Mouse (Mus musculus) limb, embryonic 12.5 days (tissue): ENCODE results near the gene Bex6. TPM values are rescaled to one million over a fixed set of nuclear protein-coding genes. Genes with fewer than 3 reads are reported as not detected.
"Not testable (repeated sequence)": the region's sequence is repeated elsewhere in the genome, so short reads cannot be mapped to it uniquely, and the experiment has no call there.

ENCODE experiments used
- ATAC-seq: fragments of 200-750 bp; cut with Nextera tagmentation; 2 replicates; pipeline ENCODE4 v1.8.0; 2017; ENCODE audit warnings: low read depth, moderate TSS enrichment; ENCODE audit not compliant: insufficient number of reproducible peaks, insufficient read depth, low FRiP score, low TSS enrichment
- H3K27ac ChIP-seq: fragments of 300-500 bp; sonication (generic); 2 replicates; pipeline ENCODE4 v1.5.1; 2016; ENCODE audit warnings: mild to moderate bottlenecking, moderate library complexity
- H3K27me3 ChIP-seq: fragments of 300-500 bp; sonication (generic); 2 replicates; pipeline ENCODE4 v1.6.1; 2016; ENCODE audit warnings: mild to moderate bottlenecking, moderate library complexity
- H3K36me3 ChIP-seq: fragments of 300-500 bp; sonication (generic); 2 replicates; pipeline ENCODE4 v1.6.1; 2016; ENCODE audit warnings: mild to moderate bottlenecking, moderate library complexity
- H3K4me1 ChIP-seq: fragments of 300-500 bp; sonication (generic); replicated peaks from 2 replicates; pipeline ENCODE4 v1.6.1; 2016
- H3K4me2 ChIP-seq: fragments of 300-500 bp; sonication (generic); 2 replicates; pipeline ENCODE4 v1.6.1; 2016; ENCODE audit warnings: mild to moderate bottlenecking, moderate library complexity
- H3K4me3 ChIP-seq: fragments of 300-500 bp; sonication (generic); replicated peaks from 2 replicates; pipeline ENCODE4 v1.5.1; 2016; ENCODE audit warnings: mild to moderate bottlenecking
- H3K9ac ChIP-seq: fragments of 300-500 bp; sonication (generic); replicated peaks from 2 replicates; pipeline ENCODE4 v1.6.1; 2016; ENCODE audit warnings: mild to moderate bottlenecking, moderate library complexity
- H3K9me3 ChIP-seq: fragments of 300-500 bp; sonication (generic); 2 replicates; pipeline ENCODE4 v1.6.1; 2016; ENCODE audit warnings: mild to moderate bottlenecking, moderate library complexity
- WGBS: fragments of 180-500 bp; shearing (Covaris S2); methylation state at CpG from one replicate; pipeline ENCODE4 v1.1.7; 2016; 5-methylcytosine and 5-hydroxymethylcytosine counted together
- polyA plus RNA-seq: library from polyadenylated mRNA; unstranded; fragments of >200 nt; fragmentation: Nextera tagmentation; extraction: Ambion mirVana; gene quantifications from 2 replicates; pipeline ENCODE4 v1.2.1, GENCODE M21; 2016

Bex6 gene
- polyA plus RNA-seq, 1 experiment from 2014 or later, result not detected

- no peak for ATAC-seq
- no peaks in the 10 kb centered on the region for H3K36me3 ChIP-seq
- 76% methylated on average over 17 of the region's 17 CpGs for WGBS
- no peaks in the 10 kb centered on the region; the same call in 1 of the 2 replicates for H3K27me3 ChIP-seq
- H3K9me3 ChIP-seq, result no peaks in the 10 kb centered on the region
- H3K4me1 ChIP-seq, result no peaks in the 10 kb centered on the region
- H3K4me2 ChIP-seq, result no peak overlapping the region
- H3K27ac ChIP-seq, result no peak overlapping the region
- H3K4me3 ChIP-seq, result no peak overlapping the region
- no peak overlapping the region for H3K9ac ChIP-seq
Observed at GRCm38 (mm10) chr16:32214804-32215576, 35.4 kb downstream of the Bex6 start.

GRCm38 (mm10) chr16:32221803-32222202 is 42.2 kb downstream of the Bex6 start:
- no peaks in the 10 kb centered on the region for H3K27me3 ChIP-seq
- 80% methylated on average over 4 of the region's 4 CpGs for WGBS
- H3K4me2 ChIP-seq, result no peak overlapping the region

DNA sequence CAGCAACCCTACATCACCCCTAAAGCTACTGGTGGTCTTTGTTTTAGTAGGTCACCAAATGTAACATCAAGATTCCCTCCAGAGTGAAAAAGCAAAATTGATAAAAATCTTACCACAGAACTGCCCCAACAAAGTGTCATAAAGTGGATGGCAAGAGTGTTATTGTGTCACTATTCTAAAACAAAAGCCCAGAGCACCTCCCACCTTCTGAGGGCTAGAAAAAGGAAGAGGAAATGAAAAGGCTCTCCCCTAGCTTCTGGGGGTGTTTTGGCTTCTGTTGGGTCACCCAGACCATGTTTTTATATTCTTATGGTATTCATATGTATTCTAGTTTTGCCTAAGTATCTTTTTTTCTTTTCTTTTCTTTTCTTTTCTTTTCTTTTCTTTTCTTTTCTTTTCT is 42.8 kb downstream of the Bex6 start:
- Histone ChIP-seq H3K36me3 (no peaks in the 10 kb centered on the region), H3K9ac (no peak overlapping the region), H3K4me2 (no peak overlapping the region), H3K4me1 (no peaks in the 10 kb centered on the region), H3K27me3 (no peaks in the 10 kb centered on the region), H3K9me3 (no peaks in the 10 kb centered on the region), H3K27ac (no peak overlapping the region), H3K4me3 (no peak overlapping the region)
- ATAC-seq, result no peak

More at GRCm38 (mm10) chr16:32221803-32222202, 42.2 kb downstream of the Bex6 start:
- Histone ChIP-seq H3K4me1 (no peaks in the 10 kb centered on the region), H3K4me3 (no peak overlapping the region), H3K9me3 (no peaks in the 10 kb centered on the region), H3K36me3 (no peaks in the 10 kb centered on the region), H3K27ac (no peak overlapping the region), H3K9ac (no peak overlapping the region)
- ATAC-seq, result no peak

GRCm38 (mm10) chr16:32232050-32232449 is 52.4 kb downstream of the Bex6 start:
- H3K27me3 ChIP-seq, H3K4me2 ChIP-seq, H3K4me3 ChIP-seq, H3K27ac ChIP-seq, ATAC-seq, H3K4me1 ChIP-seq, H3K9me3 ChIP-seq, H3K9ac ChIP-seq: not testable (repeated sequence)
- 89% methylated on average over 3 of the region's 3 CpGs for WGBS
- H3K36me3 ChIP-seq, result peaks cover 48% of the 10 kb centered on the region

Other genes starting within 250 kb of the Bex6 start
- 0.91 and 1.2 TPM in 2 replicates for gene Pigz, start 246.0 kb upstream of the Bex6 start, polyA plus RNA-seq
- gene 0610012G03Rik, start 231.3 kb upstream of the Bex6 start, polyA plus RNA-seq, result 77.5 and 83.7 TPM in 2 replicates
- gene Ncbp2, start 231.3 kb upstream of the Bex6 start, polyA plus RNA-seq, result 148 and 149 TPM in 2 replicates
- gene Senp5, start 176.5 kb upstream of the Bex6 start, polyA plus RNA-seq, result 24.8 and 24.9 TPM in 2 replicates
- gene Pak2, start 100.5 kb upstream of the Bex6 start, polyA plus RNA-seq, result 37.9 and 38.0 TPM in 2 replicates
- gene Pigx, start 80.1 kb upstream of the Bex6 start, polyA plus RNA-seq, result 120 and 124 TPM in 2 replicates
- gene Cep19, start 80.0 kb upstream of the Bex6 start, polyA plus RNA-seq, result 34.1 and 35.9 TPM in 2 replicates
- gene Nrros, start 14.2 kb upstream of the Bex6 start, polyA plus RNA-seq, result 9.4 and 9.9 TPM in 2 replicates
- gene Fbxo45, start 67.3 kb downstream of the Bex6 start, polyA plus RNA-seq, result 20.1 and 23.9 TPM in 2 replicates
- 18.4 and 19.0 TPM in 2 replicates for gene Wdr53, start 67.4 kb downstream of the Bex6 start, polyA plus RNA-seq
- not detected in 2 replicates for gene Smco1, start 91.6 kb downstream of the Bex6 start, polyA plus RNA-seq
- gene Rnf168, start 97.6 kb downstream of the Bex6 start, polyA plus RNA-seq, result 35.7 and 39.7 TPM in 2 replicates
- 34.6 and 34.8 TPM in 2 replicates for gene Ubxn7, start 152.4 kb downstream of the Bex6 start, polyA plus RNA-seq
- gene Tm4sf19, start 220.7 kb downstream of the Bex6 start, polyA plus RNA-seq, result not detected in 2 replicates
- 31.4 and 31.9 TPM in 2 replicates for gene Tctex1d2, start 239.9 kb downstream of the Bex6 start, polyA plus RNA-seq